Mouse (Mus musculus): Measurements from ENCODE around the gene Fggy. TPM values are rescaled to one million over a fixed set of nuclear protein-coding genes. Genes with fewer than 3 reads are reported as not detected.

Fggy gene
- polyA plus RNA-seq, 1 experiment from 2014 or later: 10.4 TPM

DNA sequence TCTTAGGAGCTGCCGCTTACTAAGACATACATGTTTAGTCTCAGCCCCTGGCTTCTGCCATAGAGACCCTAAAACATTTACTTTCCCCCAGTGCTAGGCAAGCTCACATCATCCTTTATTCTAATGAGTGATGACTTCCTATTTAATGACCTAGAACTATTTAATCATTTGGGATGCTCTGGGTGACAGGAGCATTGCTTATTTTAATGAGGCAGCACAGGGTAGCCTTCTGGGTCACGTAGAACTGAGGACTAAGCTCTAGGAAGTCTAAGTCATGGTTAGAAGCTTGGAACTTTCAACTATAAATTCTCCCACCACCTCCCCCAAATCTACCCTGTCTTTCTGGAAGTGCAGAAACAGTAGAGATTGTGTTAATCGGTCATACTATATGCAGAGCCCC is 111.2 kb downstream of the Fggy start:
- Histone ChIP-seq H3K27ac (no peak overlapping the region), H3K4me1 (no peaks in the 10 kb centered on the region), H3K9me3 (replicated peaks) (no peaks in the 10 kb centered on the region), H3K36me3 (no peaks in the 10 kb centered on the region), H3K4me3 (no peak overlapping the region), H3K9ac (no peak overlapping the region), H3K27me3 (replicated peaks) (no peaks in the 10 kb centered on the region), H3K4me2 (no peak overlapping the region)
- no peak for ATAC-seq
- WGBS (ENCODE audit: insufficient replicate concordance): 66% methylated on average over 3 of the region's 3 CpGs

DNA sequence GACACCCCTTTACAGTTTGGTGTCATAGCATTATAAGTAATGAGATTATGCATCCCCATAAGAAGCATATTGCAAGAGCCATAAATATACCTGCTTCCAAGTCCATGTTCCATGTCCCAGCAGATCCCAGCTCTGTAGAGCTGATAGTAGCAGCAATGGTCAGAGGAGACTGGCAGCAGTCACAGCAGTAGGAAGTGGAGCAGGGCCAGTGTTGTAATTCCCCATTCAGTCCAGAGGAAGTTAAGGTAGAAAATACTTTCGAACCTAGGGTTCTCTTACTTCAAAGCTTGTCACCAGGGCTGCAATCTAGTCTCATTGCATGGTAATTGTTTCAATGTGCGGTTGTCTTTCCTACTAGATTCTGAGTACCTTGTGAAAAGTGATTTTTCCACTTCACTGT is 112.0 kb downstream of the Fggy start:
- H3K27me3 ChIP-seq (replicated peaks): no peaks in the 10 kb centered on the region
- no peaks in the 10 kb centered on the region for H3K36me3 ChIP-seq
- H3K4me1 ChIP-seq: no peaks in the 10 kb centered on the region
- H3K4me2 ChIP-seq: no peak overlapping the region
- 40% methylated on average over 2 of the region's 2 CpGs for WGBS (ENCODE audit: insufficient replicate concordance)
- H3K27ac ChIP-seq: no peak overlapping the region
- H3K4me3 ChIP-seq: no peak overlapping the region
- H3K9me3 ChIP-seq (replicated peaks): no peaks in the 10 kb centered on the region
- ATAC-seq: no peak
- no peak overlapping the region for H3K9ac ChIP-seq

DNA sequence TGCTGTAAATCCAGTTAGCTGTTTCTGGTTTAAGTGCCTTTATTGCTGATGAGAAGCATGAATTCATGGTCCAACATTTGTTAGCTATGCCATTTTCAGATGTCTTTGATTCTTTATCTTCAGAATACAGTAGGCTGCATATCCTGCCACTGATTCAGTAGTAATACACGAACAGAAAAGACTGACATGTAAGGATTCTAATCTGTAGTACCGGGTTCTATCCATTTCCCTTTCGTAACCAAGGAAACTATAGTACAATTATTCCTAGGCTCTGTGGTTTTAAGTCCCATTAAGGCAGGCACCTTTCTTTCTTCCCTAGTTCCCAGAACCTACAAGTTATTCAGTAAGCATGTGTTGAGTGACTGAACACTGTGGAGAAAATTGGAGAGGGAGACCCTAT is 113.3 kb downstream of the Fggy start:
- Histone ChIP-seq H3K27me3 (replicated peaks) (no peaks in the 10 kb centered on the region), H3K9ac (no peak overlapping the region), H3K36me3 (no peaks in the 10 kb centered on the region), H3K4me3 (no peak overlapping the region), H3K27ac (no peak overlapping the region), H3K9me3 (replicated peaks) (no peaks in the 10 kb centered on the region), H3K4me1 (no peaks in the 10 kb centered on the region), H3K4me2 (no peak overlapping the region)
- WGBS (ENCODE audit: insufficient replicate concordance): 51% methylated on average over 3 of the region's 3 CpGs
- ATAC-seq: no peak

DNA sequence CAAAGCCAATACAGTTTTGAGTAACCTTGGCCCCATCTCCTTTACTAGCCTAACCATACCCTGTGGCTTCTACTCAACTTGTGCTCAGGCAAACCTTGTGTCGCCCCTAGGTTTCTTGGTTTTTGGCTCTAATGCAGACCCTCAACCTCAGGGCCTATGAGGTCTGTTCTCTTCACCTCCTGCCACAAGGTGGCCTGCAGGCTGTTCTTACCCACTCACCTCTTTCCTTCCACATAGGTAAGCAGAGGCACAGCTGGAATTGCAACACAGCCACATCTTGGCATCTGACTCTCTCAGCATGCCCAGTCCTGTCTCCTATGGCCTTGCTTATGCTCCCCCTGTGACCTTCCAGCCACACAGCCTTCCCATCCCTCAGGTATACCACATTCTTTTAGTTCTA is 114.7 kb downstream of the Fggy start:
- H3K36me3 ChIP-seq: no peaks in the 10 kb centered on the region
- no peaks in the 10 kb centered on the region for H3K4me1 ChIP-seq
- no peak overlapping the region for H3K27ac ChIP-seq
- no peak overlapping the region for H3K4me3 ChIP-seq
- H3K9me3 ChIP-seq (replicated peaks): no peaks in the 10 kb centered on the region
- no peak for ATAC-seq
- H3K27me3 ChIP-seq (replicated peaks): no peaks in the 10 kb centered on the region
- no peak overlapping the region for H3K4me2 ChIP-seq
- no peak overlapping the region for H3K9ac ChIP-seq
- 50% methylated on average over 1 of the region's 1 CpGs for WGBS (ENCODE audit: insufficient replicate concordance)

DNA sequence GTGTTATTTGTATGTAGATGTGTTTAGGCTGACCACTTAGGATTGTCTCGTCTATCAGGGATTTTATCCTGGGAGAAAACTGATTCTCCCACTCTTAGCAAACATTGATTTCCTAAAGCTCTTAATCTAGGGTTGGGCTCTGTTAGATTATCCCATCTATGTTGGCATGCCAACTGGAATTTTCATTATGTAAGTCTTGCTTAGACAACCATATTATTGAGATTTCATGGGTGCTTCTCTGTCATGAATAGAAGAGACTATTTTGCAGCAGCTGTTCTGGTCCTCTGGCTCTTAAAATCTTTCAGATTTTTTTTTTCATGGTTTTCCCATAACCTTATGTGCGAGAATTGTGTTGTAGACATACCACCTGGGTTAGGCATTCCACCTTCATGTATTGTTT is 119.1 kb downstream of the Fggy start:
- Histone ChIP-seq H3K9ac (no peak overlapping the region), H3K36me3 (no peaks in the 10 kb centered on the region), H3K27me3 (replicated peaks) (no peaks in the 10 kb centered on the region), H3K4me2 (no peak overlapping the region), H3K9me3 (replicated peaks) (no peaks in the 10 kb centered on the region), H3K4me1 (no peaks in the 10 kb centered on the region), H3K27ac (no peak overlapping the region), H3K4me3 (no peak overlapping the region)
- 65% methylated on average over 2 of the region's 2 CpGs for WGBS (ENCODE audit: insufficient replicate concordance)
- no peak for ATAC-seq

DNA sequence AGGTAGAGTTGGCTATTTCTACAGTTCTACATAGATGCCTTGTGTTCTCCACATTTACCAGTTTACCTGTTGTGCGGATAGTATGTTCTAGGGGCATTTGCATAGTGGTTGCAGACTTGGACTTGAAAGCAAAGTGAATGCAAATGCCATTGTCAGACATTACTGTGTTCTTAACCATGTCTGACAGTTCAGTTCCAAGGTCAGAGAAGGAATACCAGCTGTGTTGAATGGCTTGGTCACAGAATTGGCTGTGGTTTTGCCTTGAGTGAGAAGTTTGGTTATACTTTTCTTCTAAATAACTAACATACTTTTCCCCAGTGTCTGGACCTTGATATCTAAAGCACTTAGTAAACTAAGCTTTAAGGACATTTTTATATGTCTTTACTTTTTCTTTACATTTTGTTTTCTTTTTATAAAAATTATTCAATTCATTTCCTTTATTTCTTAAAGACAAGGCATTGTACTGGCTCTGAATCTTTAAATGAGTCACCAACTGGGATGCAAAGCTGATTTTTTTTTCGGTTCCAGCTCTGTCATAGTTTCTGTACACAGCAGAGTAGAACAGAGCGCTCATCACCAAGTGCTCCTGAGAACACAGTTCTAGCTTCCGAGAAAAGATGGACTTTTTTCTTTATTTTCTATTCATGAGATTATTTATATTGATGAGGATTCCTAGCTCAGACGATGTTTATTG is 123.6 kb downstream of the Fggy start:
- H3K9me3 ChIP-seq (replicated peaks): no peaks in the 10 kb centered on the region
- no peak overlapping the region for H3K9ac ChIP-seq
- H3K27ac ChIP-seq: no peak overlapping the region
- no peaks in the 10 kb centered on the region for H3K27me3 ChIP-seq (replicated peaks)
- no peak for ATAC-seq
- H3K4me3 ChIP-seq: no peak overlapping the region
- no peak overlapping the region for H3K4me2 ChIP-seq
- H3K36me3 ChIP-seq: no peaks in the 10 kb centered on the region
- WGBS (ENCODE audit: insufficient replicate concordance): 74% methylated on average over 5 of the region's 5 CpGs
- no peaks in the 10 kb centered on the region for H3K4me1 ChIP-seq

DNA sequence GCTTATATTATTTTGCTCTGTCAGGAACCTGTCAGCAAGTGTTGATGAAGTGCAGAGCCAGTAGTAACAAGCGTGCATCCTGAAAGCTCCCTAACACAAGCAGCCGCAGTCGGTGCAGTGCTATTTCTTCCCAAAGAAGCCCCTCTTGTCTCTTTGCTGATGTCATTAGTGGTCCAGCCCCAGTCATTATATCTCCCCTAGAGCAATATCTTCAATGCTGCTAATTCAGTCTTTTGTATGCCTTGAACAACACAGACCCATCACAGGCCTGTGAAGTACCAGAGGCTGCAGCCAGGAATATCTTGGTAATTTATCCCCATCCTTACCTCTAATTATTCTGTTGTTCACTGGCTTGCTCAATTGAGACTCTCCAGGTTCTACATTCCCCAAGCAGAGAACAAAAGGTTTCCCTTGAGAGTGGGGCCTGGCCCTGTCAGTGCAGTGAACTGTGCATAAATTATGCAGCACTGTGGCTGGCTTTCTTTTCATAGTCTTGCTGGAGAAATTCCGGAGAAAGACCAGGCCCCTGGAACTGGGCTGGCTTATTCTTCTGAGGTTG is 127.3 kb downstream of the Fggy start:
- Histone ChIP-seq H3K36me3 (no peaks in the 10 kb centered on the region), H3K4me2 (no peak overlapping the region), H3K9me3 (replicated peaks) (no peaks in the 10 kb centered on the region), H3K27ac (no peak overlapping the region), H3K27me3 (replicated peaks) (no peaks in the 10 kb centered on the region), H3K4me3 (no peak overlapping the region), H3K9ac (no peak overlapping the region), H3K4me1 (no peaks in the 10 kb centered on the region)
- WGBS (ENCODE audit: insufficient replicate concordance): 69% methylated on average over 4 of the region's 4 CpGs
- ATAC-seq: no peak

DNA sequence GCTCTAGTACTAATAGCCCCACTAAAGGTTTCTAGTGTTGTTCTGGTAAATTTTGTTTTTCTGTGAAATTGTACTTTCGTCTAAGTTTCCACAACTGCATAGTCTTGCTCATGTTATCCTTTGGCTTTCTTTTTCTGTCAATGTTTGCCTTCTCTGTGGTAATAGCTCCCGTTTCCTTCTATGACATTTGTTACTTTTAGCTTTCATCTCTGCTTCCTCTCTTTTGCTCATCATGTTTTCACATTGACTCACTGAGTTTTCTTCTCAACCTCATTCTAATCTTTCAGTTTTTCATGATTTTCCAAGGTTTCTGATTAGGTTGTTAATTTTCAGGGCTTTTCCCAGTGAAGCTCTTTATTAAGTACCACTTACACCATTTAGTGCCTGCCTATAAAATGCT is 129.5 kb downstream of the Fggy start:
- Histone ChIP-seq H3K9ac (no peak overlapping the region), H3K9me3 (replicated peaks) (no peaks in the 10 kb centered on the region), H3K4me1 (no peaks in the 10 kb centered on the region), H3K27me3 (replicated peaks) (no peaks in the 10 kb centered on the region), H3K27ac (no peak overlapping the region), H3K4me3 (no peak overlapping the region), H3K36me3 (no peaks in the 10 kb centered on the region), H3K4me2 (no peak overlapping the region)
- WGBS (ENCODE audit: insufficient replicate concordance): 49% methylated on average over 2 of the region's 2 CpGs
- ATAC-seq: no peak

DNA sequence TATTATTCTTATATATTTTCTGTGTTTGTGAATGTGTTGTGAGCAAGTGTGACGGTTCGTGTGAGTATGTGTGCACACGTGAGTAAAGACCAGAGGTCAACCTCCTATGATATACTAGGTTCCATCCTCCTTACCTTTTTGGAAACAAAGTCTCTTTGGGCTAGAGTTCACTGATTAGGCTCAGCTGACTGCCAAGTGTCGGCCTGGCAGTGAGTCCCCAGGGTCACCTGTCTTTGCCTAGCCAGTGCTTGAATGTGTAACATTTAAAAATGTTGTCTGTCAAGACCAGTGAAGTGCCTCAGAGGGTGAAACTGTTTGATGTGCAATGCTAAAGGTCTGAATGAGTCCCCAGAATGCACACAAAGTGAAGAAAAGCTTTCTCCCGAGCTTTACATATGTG is 130.0 kb downstream of the Fggy start:
- 67% methylated on average over 5 of the region's 5 CpGs for WGBS (ENCODE audit: insufficient replicate concordance)
- H3K27ac ChIP-seq: no peak overlapping the region
- ATAC-seq: no peak
- no peaks in the 10 kb centered on the region for H3K27me3 ChIP-seq (replicated peaks)
- H3K4me2 ChIP-seq: no peak overlapping the region
- H3K4me1 ChIP-seq: no peaks in the 10 kb centered on the region
- H3K9ac ChIP-seq: no peak overlapping the region
- H3K4me3 ChIP-seq: no peak overlapping the region
- H3K9me3 ChIP-seq (replicated peaks): no peaks in the 10 kb centered on the region
- H3K36me3 ChIP-seq: no peaks in the 10 kb centered on the region

DNA sequence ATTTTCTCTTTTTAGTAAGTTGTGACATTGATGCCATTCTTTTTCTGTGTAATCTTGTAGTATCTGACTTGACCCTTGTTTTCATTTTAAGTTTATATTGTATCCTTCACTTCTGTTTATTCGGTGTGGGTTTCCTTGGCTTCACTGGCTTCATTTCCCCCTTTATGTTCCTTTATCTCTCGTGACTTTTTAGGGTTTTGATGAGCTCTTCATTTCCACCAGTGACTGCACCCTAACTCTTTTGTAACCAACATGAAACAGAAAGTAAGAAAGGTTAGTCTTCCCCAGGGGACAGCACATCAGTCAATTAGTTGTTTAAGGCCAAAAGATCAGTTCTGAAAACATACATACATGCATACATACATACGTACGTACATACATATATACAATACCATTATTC is 130.9 kb downstream of the Fggy start:
- H3K4me1 ChIP-seq: no peaks in the 10 kb centered on the region
- no peak for ATAC-seq
- no peaks in the 10 kb centered on the region for H3K36me3 ChIP-seq
- WGBS (ENCODE audit: insufficient replicate concordance): 59% methylated on average over 4 of the region's 4 CpGs
- H3K4me2 ChIP-seq: no peak overlapping the region
- H3K4me3 ChIP-seq: no peak overlapping the region
- no peak overlapping the region for H3K9ac ChIP-seq
- H3K9me3 ChIP-seq (replicated peaks): no peaks in the 10 kb centered on the region
- no peak overlapping the region for H3K27ac ChIP-seq
- H3K27me3 ChIP-seq (replicated peaks): no peaks in the 10 kb centered on the region

DNA sequence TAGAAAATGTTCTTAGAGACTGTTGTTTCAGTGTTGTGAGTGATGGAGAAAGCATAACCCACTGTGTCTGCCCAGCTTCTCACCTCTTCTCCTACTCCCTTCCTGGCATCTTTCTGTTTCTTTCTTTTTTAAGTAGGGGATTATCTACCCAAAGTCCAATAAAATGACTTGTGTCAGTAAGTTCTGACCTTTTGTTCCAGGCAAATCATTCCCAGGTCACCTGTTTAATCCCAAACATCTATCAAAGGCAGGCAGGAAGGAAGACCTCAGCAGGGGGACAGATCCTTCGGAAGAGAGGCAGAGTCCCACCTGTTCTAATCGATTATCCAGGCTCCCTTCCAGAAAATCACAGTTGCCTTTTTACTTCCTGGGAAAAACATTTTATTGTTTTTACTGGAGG is 143.1 kb downstream of the Fggy start:
- H3K4me2 ChIP-seq: no peak overlapping the region
- H3K27ac ChIP-seq: no peak overlapping the region
- ATAC-seq: no peak
- no peaks in the 10 kb centered on the region for H3K27me3 ChIP-seq (replicated peaks)
- no peak overlapping the region for H3K9ac ChIP-seq
- no peaks in the 10 kb centered on the region for H3K36me3 ChIP-seq
- WGBS (ENCODE audit: insufficient replicate concordance): 58% methylated on average over 2 of the region's 2 CpGs
- H3K4me1 ChIP-seq: no peaks in the 10 kb centered on the region
- no peaks in the 10 kb centered on the region for H3K9me3 ChIP-seq (replicated peaks)
- H3K4me3 ChIP-seq: no peak overlapping the region

DNA sequence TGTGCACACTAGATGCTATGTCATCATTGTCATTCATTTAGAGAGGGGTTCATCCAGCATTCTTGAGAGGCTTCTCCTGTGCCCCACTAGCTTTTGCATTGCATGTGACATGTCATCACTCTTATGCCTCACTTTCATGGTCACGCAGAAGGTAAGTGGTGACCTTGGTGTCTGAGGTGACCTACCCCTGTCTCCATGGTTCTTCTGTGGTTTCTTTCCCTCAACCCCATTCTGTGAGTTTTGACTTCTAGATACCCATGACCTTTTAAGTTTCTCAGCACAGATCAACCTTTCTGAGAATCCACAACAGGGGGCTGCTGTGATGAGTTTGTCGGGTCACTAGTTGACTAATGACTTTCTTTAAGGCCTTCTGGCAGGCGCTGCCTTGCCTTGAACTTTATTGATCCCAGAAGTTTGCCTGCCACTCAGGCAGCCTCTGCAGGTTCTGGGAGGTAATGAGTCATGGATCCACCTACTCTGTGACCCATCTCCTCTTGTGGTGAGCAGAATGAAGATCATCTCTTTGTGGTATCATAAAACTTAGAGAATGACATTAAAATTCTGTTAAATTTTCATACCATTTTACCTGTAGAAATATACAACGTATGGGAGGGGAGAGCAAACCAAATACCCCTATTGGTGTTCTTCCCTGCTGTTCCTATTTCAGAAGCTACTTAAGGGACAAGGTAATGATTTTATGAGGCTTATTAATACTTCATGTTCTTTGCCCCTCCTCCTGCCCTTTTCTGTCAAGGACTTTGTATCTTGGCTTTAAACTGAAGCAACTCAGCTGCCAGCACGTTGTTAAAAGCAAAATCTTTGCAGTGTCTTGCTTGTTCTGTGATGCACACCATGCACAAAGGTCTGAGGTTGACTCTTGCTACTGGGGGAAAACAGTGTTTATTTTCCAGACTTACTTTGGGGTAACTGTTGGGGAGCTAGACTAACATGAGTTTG is 150.9 kb downstream of the Fggy start:
- Histone ChIP-seq H3K9ac (no peak overlapping the region), H3K36me3 (no peaks in the 10 kb centered on the region), H3K27ac (no peak overlapping the region), H3K9me3 (replicated peaks) (no peaks in the 10 kb centered on the region), H3K4me1 (no peaks in the 10 kb centered on the region), H3K27me3 (replicated peaks) (no peaks in the 10 kb centered on the region), H3K4me3 (no peak overlapping the region), H3K4me2 (no peak overlapping the region)
- ATAC-seq: no peak
- 74% methylated on average over 5 of the region's 5 CpGs for WGBS (ENCODE audit: insufficient replicate concordance)

All from liver, embryonic 12.5 days (tissue).